Mouse (Mus musculus) layer of hippocampus, adult 2 months (tissue): ENCODE measurements around the gene Tnip3. TPM values are rescaled to one million over a fixed set of nuclear protein-coding genes. Genes with fewer than 3 reads are reported as not detected.

Experiments
- DNase-seq, 2 experiments: peaks; one replicate each; pipeline ENCODE4 v3.0.0; 2022; ENCODE audit warnings: low spot score in 2 of 2
- H3K27ac ChIP-seq: fragments of 200-600 bp; 2 replicates; pipeline ENCODE4 v1.8.1; 2022
- H3K4me3 ChIP-seq: fragments of 200-600 bp; 2 replicates; pipeline ENCODE4 v1.8.1; 2022; ENCODE audit warnings: mild to moderate bottlenecking
- CTCF ChIP-seq: fragments of 200-600 bp; conservative IDR thresholded peaks from 2 replicates; pipeline ENCODE4 v1.8.1; 2022; ENCODE audit warnings: antibody characterized with exemption, mild to moderate bottlenecking, moderate library complexity
- total RNA-seq, 2 experiments: library from RNA; stranded (reverse); gene quantifications; 2 replicates each; pipeline ENCODE4 v1.2.3; 2021

Tnip3 gene
- total RNA-seq, 2 experiments from 2014 or later: not detected

DNA sequence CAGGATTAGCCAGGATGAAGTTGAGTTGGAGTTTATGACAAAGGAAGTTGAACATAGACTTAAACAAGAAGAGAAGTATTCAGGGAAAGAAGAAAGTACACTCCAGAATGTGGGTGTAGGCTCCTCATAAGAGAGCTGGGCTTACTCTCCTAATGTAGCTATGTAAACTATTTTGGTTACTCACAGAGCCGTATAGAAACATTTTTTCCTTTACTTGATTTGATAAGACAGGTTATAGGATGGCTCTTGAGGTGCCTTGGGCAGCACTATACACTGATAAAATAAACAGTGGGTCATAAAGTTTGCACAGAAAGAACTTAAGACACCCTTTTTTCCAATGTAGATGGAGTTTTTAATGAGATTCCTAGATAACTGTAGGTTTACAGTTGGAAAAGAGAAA is 70.3 kb downstream of the Tnip3 start:
- no peak overlapping the region for H3K27ac ChIP-seq
- DNase-seq: no peak
- no peak for TF ChIP-seq CTCF
- H3K4me3 ChIP-seq: no peak overlapping the region

DNA sequence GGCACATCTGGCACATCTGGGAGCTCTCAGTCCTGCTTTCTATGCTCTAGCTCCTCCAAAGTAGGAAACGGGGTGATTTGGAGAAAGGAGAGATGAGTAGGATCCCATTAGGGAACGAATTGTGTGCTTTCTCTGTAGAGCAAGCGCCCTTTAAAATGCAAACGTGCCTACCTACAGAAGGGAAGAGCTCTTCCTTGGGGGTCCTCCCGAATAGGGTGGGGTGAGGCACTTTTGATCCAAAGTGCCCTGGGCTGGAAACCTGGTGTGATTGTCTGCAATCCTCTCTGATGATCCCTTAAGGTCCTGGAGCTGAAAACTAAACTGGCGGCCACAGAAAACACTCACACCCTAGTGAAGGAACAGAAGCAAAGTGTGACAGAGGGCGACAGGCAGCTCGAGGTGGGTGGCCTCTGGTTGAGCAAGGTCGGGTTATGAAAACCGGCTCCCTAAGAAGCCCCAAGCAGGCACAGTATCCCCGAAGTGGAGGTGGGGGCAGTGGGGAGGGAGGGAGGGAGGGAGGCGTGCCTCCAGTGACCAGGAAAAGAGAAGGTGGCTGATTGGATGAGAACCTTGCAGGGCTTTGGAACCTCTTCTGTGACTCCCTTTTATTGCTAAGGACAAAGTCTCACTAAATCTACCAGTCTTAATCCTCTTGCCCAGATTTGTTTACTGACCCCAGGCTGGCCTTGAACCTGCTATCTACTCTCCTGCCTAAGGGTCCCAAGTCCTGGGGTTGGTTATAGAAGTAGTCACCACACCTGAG is 72.1 kb downstream of the Tnip3 start:
- no peak for TF ChIP-seq CTCF

DNA sequence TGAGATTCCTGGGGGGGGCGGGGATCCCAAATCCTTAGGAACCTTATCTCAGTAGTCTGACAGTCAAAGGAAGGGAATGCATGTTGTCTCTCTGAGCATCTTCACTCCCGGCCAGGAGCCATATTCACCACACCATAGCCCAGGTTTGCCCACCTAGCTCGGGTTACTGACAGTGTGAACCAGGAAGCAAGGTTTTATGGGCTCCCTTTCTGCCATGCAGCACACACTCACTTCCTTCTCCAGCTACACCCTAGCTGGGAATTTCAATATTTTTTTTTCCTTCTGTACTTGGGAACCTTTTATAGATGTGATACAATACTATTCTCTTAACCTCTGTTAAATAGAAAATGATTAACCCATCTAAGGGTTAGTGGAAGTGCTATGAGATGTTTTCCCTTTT is 73.4 kb downstream of the Tnip3 start:
- no peak for DNase-seq
- TF ChIP-seq CTCF: no peak
- no peak overlapping the region for H3K27ac ChIP-seq
- H3K4me3 ChIP-seq: no peak overlapping the region

More for the DNA sequence above, 72.1 kb downstream of the Tnip3 start:
- Histone ChIP-seq H3K4me3 (no peak overlapping the region), H3K27ac (no peak overlapping the region)
- no peak for DNase-seq

DNA sequence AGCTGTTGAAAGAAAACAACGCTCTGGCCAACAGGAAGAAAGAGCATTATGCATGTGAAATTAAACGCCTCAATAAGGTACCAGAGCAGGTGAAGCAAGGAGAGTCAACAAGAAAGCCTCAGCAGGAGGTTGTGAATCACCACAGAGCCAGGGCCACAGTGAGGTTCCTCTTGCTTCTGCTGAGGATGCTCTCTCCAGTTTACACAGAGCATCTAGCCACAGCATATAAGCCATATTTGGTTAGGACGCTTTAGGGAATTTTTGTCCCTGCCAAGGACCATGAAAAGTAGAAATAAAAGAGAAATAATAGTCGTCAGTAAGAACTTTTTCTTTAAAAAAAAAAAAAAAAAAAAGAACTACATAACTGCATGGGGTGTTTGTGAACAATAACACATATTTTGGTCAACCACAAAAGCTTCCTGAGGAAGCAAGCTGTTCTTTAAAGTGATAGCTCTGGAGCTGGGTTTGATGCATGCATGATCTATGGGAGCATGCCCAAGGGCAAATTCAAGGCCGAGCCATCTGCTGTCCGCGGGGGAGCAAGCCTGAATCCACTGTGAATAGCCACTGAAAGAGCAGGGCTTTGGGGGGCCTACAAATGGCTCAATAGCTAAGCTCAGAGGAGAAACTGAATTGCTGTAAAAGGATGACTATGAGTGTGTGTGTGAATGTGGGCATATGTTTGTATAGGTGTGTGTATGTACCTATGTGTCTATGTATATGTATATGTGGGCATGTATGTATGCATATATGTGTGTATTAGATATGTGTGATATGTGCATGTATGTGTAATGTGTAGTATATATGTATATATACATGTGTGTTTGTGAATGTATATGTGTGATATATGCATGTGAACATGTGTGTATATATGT is 75.0 kb downstream of the Tnip3 start:
- TF ChIP-seq CTCF: no peak

DNA sequence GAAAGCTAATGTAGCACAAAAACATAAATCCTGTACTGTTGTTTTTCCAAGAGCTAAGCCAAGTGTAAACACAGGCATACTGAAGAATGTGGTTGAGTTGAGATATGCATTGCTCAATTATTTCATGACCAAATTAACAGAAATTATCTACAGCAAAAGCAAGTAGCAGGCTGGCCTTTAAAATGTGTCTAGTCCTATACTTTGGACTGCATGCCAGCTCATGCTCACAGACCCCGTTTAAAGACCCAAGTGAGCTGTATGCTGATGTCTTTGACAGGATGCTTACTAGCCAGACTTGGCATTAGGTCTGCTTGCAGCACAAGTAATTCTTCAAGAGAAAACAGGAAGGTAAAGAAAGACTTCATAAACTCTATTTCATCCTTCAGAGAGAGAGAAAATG is 75.8 kb downstream of the Tnip3 start:
- Histone ChIP-seq H3K27ac (no peak overlapping the region), H3K4me3 (no peak overlapping the region)
- no peak for DNase-seq
- no peak for TF ChIP-seq CTCF

More for the DNA sequence above, 75.0 kb downstream of the Tnip3 start:
- DNase-seq: no peak
- Histone ChIP-seq H3K27ac (no peak overlapping the region), H3K4me3 (no peak overlapping the region)

DNA sequence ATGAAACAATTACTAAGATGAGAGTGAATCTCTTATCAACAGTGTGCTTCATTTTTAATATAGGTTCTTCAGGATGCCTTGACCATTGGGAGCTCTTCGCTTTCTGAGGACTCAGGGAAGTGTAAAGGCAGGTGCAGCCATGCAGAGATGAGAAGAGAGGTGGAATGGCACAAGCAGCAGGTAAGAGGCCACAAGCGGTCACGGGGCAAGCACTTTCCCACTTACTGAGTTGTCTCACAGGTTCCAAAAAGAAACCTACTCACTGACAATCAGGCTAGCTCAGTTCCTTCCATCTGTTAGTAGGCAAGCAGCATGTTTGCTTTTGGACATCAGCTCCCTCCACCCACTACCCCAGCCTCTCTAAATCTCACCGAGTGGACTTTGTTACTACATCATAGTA is 80.7 kb downstream of the Tnip3 start:
- no peak overlapping the region for H3K27ac ChIP-seq
- DNase-seq: no peak
- TF ChIP-seq CTCF: no peak
- H3K4me3 ChIP-seq: no peak overlapping the region

DNA sequence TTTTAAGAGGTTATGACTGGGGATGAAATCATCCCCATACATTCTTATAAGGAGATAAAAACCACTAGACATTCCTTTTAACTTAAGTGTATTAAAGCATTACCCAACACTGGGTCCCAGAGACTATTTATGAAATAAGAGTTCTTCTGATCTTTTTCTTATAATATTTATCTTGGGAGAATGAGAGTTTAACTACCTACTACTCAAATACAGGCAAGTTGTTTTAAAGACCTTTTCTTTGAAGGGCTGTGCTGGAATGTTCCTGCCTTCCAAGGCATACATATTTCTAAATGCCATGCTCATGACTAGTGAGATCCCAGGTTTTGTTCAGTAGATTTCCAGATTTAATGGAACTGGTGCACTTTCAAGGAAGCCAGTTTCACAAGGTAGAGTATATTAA is 81.8 kb downstream of the Tnip3 start:
- Histone ChIP-seq H3K4me3 (no peak overlapping the region), H3K27ac (no peak overlapping the region)
- DNase-seq: no peak
- no peak for TF ChIP-seq CTCF

DNA sequence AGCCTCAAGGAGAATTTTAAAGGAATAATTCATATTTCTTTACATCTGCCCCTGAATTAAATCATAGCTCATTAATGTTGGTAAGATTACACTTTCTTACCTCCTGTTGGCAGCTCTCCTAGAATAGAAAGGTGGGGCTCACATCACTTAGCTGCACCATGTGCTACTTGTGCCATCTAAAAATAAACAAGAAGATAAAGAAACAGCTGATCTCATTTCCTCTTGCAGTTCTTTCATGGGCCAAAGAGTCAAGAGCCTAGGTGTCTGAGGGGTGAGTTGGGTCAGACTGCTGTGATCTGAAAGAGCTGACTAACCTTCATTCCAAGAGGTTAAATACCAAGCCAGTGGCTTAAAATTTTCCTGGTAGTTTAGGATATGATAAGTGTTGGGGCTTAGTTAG is 86.7 kb downstream of the Tnip3 start:
- no peak for DNase-seq
- no peak for TF ChIP-seq CTCF
- Histone ChIP-seq H3K4me3 (no peak overlapping the region), H3K27ac (no peak overlapping the region)

DNA sequence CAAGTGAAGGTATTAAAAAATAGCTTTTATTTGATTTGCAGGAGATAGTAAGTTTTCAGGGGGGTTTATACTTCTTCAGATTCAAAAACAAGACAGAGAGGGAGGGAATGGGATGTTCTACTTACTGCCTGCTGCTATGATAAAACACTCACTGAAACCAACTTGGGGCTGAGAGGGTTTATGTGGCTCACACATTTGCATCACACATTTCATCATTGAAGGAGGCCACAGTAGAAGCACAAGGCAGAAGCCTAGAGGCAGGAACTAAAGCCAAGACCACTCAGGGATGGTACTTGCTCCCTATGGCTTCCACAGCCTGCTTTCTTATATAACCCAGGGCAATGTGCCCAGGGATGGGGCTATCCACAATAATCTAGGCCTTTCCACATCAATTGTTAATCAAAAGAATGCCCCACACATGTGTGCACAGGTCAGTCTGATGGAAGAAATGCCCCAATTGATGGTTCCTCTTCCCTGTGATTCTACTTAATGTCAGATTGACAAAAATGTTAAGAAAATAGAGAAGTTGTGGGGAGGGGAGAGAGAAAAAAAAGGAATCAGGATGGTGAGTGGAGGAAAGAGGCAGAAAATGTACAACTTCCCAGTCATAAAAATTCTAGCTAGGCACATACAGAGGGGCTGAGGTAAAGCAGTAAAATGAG is 88.9 kb downstream of the Tnip3 start:
- no peak for TF ChIP-seq CTCF
- no peak overlapping the region for H3K27ac ChIP-seq
- no peak for DNase-seq
- no peak overlapping the region for H3K4me3 ChIP-seq

DNA sequence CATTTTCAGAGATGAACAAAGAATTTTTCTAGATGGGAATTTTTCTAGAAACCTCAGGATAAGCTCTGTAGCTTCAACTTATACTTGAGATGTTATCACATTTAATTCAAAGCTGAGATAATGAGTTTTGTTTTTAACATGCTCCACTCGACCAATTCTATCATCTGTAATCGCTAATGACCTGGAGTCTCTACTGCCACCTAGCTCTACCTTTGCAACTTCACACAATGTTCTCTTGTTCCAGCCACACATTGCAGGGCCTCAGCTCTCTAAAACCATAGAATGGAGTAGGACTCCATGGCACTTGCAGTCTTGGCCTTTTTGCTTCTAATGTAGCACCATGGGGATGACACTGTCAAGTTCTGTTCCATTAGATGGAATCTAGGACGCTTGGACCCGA is 90.5 kb downstream of the Tnip3 start:
- H3K27ac ChIP-seq: no peak overlapping the region
- H3K4me3 ChIP-seq: no peak overlapping the region
- no peak for DNase-seq
- peak; percentile 30; the same call in 1 of the 2 replicates for TF ChIP-seq CTCF

DNA sequence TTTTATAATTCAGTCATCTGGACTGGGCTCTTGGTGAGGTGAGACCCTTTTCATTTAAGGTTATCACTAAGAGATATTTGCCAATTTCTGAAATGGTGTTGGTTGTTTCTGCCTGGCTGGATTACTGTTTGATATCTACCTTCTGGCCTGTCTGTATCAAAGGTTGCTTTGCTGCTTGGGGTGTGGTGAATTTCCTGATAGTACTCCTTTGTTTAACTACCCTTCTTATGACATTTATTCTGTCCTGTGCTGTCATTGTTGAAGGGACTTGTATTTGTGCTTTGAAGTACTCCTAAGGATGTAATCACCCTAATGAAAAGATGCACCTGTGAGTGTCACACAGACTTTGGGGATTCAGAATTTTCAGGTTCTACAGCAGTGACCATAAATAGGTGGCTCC is 96.1 kb downstream of the Tnip3 start:
- no peak overlapping the region for H3K4me3 ChIP-seq
- TF ChIP-seq CTCF: no peak
- H3K27ac ChIP-seq: no peak overlapping the region
- DNase-seq: no peak

DNA sequence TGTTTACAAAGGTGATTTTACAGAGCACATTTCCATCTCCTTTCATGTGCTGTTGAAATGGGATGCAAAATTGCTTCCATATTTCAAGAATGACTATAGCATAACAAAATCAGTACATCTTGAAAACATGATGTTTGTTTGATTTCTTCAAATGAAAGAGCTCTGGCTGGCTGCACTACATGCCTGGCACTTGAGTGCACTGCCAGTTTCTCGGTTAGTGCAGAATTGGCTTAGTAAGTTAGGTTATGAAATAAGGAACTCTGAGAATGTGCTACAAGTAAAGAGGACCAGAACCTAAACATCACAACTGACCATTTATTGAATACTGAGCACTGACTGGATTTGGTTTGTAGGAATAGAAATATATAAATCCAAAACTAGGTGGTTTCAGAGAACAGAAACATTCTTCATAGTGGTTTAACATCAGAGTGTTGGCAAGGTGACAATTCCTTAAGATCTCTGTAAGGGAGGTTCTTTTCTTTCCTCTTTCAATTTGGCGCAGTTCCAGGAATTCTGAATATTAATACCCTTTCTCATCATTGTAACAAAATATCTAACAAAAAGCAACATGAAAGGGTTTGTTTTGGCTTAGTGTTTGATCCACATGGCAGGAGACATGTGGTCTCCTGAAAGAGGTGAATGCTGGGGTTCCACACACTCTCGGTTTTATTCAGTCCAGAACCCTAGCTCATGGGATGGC is 98.1 kb downstream of the Tnip3 start:
- Histone ChIP-seq H3K4me3 (no peak overlapping the region), H3K27ac (no peak overlapping the region)
- TF ChIP-seq CTCF: no peak
- DNase-seq: no peak

DNA sequence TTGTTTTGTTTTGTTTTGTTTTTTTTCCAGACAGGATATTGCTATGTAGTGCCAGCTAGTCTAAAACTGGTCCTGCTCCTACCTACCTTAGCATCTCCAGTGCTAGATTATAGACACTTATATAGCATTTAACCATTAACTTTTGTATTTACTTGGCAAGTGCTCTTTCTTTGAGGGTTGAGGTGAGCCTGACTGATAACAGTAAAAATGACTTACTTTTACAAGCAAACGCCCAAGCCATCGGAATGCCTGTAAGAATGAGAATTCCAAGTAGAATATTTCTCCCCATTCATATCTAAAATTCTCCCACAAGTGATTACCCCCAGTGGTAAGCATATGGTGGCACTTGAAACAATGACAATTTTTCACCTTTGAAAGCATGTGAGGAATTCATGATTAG is 105.5 kb downstream of the Tnip3 start:
- Histone ChIP-seq H3K4me3 (no peak overlapping the region), H3K27ac (no peak overlapping the region)
- TF ChIP-seq CTCF: no peak
- no peak for DNase-seq
